8 mouse cellular contexts compared by ENCODE assay signal in the genomic region with DNA sequence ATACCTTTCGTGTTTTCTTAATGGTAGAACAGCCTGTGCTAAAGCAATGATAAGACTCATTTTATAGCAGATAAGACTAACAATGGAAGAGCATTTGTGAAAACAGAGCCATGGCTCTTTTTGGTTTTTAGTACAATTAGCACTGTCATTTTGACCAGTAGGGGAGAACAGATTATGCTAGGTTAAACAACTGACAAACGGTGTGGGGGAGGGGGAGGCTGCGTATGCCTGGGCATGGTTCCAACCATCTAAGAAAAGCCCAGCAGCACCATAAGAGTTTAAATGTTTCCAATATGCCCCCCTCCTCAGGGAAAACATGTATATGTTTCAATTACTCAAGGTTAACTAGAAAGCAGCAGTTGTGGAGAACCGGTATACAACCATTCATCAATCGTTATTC.
DNase-seq lines count a peak whose midpoint lies in the region.

No protein-coding gene starts in this region.

- DNase-seq in adrenal gland, postnatal 10 days: peak; percentile 17
- no peak for DNase-seq in adrenal gland, adult 18-20 months (ENCODE audit: low spot score in 2 of 2)
- peak; percentile 56 for DNase-seq in kidney, postnatal 10 days
- DNase-seq in kidney, adult 8-10 months: no peak
- DNase-seq in right cerebral cortex, postnatal 14 days: peak; percentile 51
- DNase-seq in right cerebral cortex, postnatal 25 days: no peak
- DNase-seq in gastrocnemius, postnatal 14 days: no peak
- DNase-seq in T-cell, adult 2 months (ENCODE audit: low spot score): no peak

- intact Hi-C loops in gastrocnemius, postnatal 14 days (cut with DNase I; ENCODE audit: low total_unique reads): loop anchor here (10.0 kb wide), 1 partner anchor 173 kb away; no protein-coding TSS in a partner anchor

Comparison
In these comparisons a context has a peak if more than half of its experiments do, and no peak if none do; other contexts are left out.
1. DNase-seq: peak in adrenal gland, postnatal 10 days (single experiment), kidney, postnatal 10 days (single experiment) and right cerebral cortex, postnatal 14 days (single experiment); none in adrenal gland, adult 18-20 months (0 of 2), kidney, adult 8-10 months (0 of 2), right cerebral cortex, postnatal 25 days (single experiment), gastrocnemius, postnatal 14 days (single experiment) and T-cell, adult 2 months (single experiment).